Mouse (Mus musculus): ENCODE results near the gene 9230110F15Rik.
"Not testable (repeated sequence)": the region's sequence is repeated elsewhere in the genome, so short reads cannot be mapped to it uniquely, and the experiment has no call there.

The 9230110F15Rik gene

DNA sequence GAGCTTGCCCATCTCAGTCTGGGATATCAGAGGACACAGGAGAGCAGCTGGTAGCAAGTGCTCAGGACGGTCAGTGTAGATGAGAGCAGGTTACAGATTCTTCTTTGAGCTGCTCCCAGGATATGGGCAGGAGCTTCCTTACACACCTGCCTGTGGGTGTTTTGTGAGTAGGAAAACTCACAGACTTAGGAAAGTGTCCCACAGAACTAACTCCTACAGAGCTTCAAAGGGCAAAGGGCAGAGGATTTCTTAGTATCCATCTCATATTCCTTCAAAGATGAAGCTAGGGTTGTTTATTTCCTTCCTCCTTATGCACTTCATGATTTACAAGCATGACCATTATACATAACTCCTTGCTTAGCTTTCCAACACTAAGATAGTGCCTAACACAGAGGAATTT lies at the start of gene 9230110F15Rik:
Gene 9230110F15Rik, minus strand, starts transcription at position 101 of the 400 bp plus-strand sequence.
- DNase-seq: no peak

DNA sequence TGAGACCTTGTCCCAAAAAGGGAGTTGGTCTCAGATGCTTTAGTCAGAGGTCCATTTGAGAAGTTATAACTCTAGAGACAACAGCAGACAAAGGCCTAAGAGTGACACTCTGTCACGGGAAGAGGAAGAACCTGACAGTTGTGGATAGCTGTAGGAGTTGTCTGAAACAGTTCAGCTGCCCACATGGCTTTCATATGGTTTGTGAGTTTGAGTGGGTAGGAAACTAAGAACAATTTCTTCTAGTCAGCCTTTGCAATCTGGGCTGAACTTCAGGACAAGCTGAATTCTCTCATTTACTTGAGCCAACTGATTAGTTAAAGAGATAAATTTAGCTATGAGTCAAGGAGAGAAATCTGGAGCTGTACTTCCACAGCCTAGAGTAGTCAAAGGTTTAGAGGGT lies 49.2 kb upstream of the 9230110F15Rik start:
- DNase-seq: not testable (repeated sequence)

GRCm38 (mm10) chr9:35817881-35818280 lies 26.1 kb downstream of the 9230110F15Rik start:
- not testable (repeated sequence) for DNase-seq

DNA sequence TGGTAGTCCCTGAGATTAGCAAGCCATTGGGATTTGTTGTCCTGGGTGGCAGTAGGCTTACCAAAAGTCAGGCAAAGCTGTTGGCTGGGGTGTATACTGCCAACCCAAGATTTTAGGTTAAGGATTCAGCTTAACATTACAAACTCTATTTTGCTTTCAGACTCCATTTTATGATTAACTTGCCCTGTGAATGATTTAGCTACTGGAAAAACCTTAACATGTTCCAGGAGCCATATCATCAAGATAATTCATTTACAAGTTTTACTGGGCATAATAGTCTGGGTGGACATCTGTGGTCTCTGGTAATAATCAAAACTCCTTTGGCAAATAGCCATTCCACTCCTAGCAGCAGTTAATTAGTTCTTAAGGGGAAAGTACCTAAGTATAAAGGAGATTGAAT lies 45.8 kb downstream of the 9230110F15Rik start:
- no peak for DNase-seq

DNA sequence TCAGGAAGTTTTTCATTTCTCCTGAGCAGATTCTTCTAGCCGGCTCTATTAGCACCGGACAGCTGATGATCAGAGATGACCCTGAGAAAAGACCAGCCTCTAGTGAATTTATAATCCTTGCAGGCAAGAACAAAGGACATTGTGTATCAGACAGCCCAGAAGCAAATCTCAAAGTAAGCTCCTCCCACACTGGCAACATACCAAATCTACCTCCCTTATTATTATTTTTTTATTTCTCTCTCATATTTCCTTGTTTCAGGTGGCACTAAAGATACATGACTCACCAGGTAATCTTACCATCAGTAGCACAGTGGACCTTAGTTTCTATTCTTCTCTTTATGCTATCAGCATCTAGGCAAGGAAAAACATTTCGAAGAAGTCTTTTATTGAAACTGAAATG lies 53.9 kb downstream of the 9230110F15Rik start, which contains the start of the genes Gm27235 and D730048I06Rik:
Gene Gm27235, minus strand, starts transcription at position 101 of the 400 bp plus-strand sequence.
Gene D730048I06Rik, minus strand, starts transcription at position 112 of the 400 bp plus-strand sequence.
- no peak for DNase-seq

Measured in heart, adult 11 months (tissue).